Mouse (Mus musculus): ENCODE results near the gene Osbpl10.

DNA sequence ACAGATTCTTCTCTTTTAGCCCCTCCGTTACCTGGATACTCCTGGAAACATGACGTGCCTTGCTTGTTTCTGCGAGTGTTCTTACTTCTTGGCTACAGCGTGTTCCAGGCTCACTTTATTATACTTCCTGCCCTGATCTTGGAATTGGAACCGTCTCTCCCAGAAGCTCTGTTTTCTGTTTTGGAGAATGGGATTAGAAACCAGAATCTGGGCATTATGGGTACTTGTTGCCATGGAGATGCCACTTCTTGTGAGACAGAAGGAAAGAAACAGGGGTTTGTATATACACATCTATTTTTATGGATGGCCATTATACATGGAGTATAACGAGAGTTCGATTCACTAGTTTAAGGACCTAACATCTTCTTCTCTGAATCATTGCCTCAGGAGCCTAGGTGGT, 54.4 kb downstream of the Osbpl10 start:
- TF ChIP-seq CTCF (IDR thresholded peaks at IDR 0.05; ENCODE audit: control insufficient read depth, insufficient read depth, low read length) (no peak), POLR2A (IDR thresholded peaks at IDR 0.05; ENCODE audit: borderline replicate concordance, control insufficient read depth, low read depth, low read length) (no peak)

All from bone marrow, adult 2 months (tissue).